Mouse (Mus musculus) lung, postnatal 0 days (tissue): Measurements from ENCODE around the gene Ube2o.

Experiments
- CTCF ChIP-seq: IDR thresholded peaks from 2 replicates; pipeline ENCODE4 v1.5.1; 2016; ENCODE audit warnings: antibody characterized with exemption, mild to moderate bottlenecking
- EP300 ChIP-seq: IDR thresholded peaks from 2 replicates; pipeline ENCODE4 v1.6.1; 2016; ENCODE audit warnings: antibody characterized with exemption, mild to moderate bottlenecking, control low read depth

GRCm38 (mm10) chr11:116586310-116586709, 5.1 kb upstream of the Ube2o start, which contains the start of gene Aanat:
- TF ChIP-seq EP300 (no peak), CTCF (no peak)
